Mouse (Mus musculus) stomach, postnatal 0 days (tissue): ENCODE measurements at regions not wholly inside any gene's neighbourhood (a gene's known extent, or its start where the extent isn't known, plus 50 kb on each side); places are given as distances from the start of the nearest gene placed in this dataset.

Experiments
- CTCF ChIP-seq: IDR thresholded peaks from 2 replicates; pipeline ENCODE4 v1.5.1; 2016; ENCODE audit warnings: antibody characterized with exemption, low read depth, mild to moderate bottlenecking, moderate library complexity
- EP300 ChIP-seq: optimal IDR thresholded peaks from 2 replicates; pipeline ENCODE3; 2016; ENCODE audit warnings: antibody characterized with exemption

DNA sequence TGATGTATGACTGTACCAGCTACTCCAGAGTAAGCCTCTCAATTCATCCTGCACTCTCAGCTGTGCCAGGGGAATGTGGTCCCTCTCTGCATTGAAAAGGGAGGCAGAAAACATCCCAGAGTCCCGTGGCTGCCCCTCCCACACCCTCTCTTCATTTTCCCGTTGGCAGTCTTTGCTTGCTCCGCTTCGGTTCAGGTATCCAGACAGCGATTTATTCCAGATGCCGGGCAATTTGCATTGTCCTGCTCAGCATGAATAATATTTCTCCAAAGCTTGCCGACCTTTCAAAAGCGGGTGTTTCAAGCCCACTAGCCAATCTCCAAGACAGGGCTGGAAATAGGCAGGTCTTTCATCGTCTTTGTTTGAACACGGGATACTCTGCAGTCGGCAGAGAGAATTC is 220.5 kb upstream of the Ntm start:
- TF ChIP-seq EP300 (no peak), CTCF (no peak)
